Mouse (Mus musculus): ENCODE results near the gene Ppil1. TPM values are rescaled to one million over a fixed set of nuclear protein-coding genes. Genes with fewer than 3 reads are reported as not detected.

Gene Ppil1
- 53.7 and 59.1 TPM in 2 replicates for polyA plus RNA-seq (2015; fragmentation: Nextera tagmentation; extraction: Ambion mirVana)

DNA sequence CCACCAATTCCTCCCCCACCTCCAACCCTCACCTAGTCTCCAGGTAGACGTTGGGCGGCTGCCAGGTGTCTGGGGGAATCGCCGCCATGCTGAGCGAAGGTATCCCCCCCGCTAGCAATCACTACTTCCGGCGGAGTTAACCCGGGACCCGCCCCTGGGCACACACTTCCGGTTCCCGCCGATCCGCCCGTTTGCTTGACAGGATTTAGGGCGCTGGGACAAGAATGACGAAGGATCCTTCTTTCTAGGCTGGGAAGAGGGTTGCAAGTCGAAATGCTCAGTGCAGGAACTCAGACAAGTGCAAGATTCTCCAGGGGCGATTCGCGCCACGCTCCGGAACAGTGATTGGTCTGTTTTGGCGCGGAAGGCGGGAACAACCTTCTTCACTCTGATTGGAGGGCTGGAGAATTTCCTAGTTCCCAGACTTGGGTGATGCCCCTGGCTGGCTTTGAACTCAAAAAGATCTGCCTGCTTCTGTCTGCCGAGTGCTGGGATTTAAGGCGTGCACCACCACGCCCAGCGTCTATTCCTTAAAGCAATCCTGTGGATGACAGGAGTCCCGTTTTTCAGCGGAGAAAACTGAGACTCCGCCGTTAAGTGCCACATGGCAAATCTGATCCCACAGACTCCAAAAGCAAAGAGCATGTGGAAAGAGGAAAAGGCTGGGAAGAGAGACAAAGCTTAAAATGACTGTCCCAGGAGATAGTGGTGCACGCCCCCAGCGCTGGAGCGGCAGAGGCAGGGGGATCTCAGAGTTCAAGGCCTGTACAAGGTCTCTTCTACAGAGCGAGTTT, at the start of gene Ppil1:
Ppil1 (minus strand) TSS at position 347 of the 794 bp plus-strand sequence.
- peak within 1 kb of the TSS; percentile 89 for H3K4me3 ChIP-seq (ENCODE audit: low read depth, low read length)
- no peak for TF ChIP-seq CTCF (IDR thresholded peaks at IDR 0.05; ENCODE audit: low read depth)
- peak within 1 kb of the TSS; percentile 70 for H3K9ac ChIP-seq (ENCODE audit: low read depth, low read length)
- no peaks in the 10 kb centered on the region for H3K9me3 ChIP-seq (ENCODE audit: control insufficient read depth)
- WGBS, result 6% methylated on average over 38 of the region's 38 CpGs
- H3K4me1 ChIP-seq (replicated peaks; ENCODE audit: control insufficient read depth, insufficient read depth, low read length), result peaks cover 3% of the 10 kb centered on the region; the same call in 1 of the 2 replicates
- H3K36me3 ChIP-seq (ENCODE audit: control insufficient read depth, insufficient read depth), result peaks cover 9% of the 10 kb centered on the region; the same call in 1 of the 2 replicates
- H3K4me2 ChIP-seq (replicated peaks; ENCODE audit: low read depth), result peak within 1 kb of the TSS; percentile 87
- no peaks in the 10 kb centered on the region for H3K27me3 ChIP-seq (replicated peaks; ENCODE audit: control insufficient read depth, insufficient read depth, low read length)
- H3K27ac ChIP-seq (ENCODE audit: low read depth, low read length), result peak within 1 kb of the TSS; percentile 91
- ATAC-seq, result peak; percentile 58

- Histone ChIP-seq H3K9me3 (ENCODE audit: control insufficient read depth) (no peaks in the 10 kb centered on the region), H3K4me3 (ENCODE audit: low read depth, low read length) (no peak overlapping the region), H3K36me3 (ENCODE audit: control insufficient read depth, insufficient read depth) (no peaks in the 10 kb centered on the region), H3K27me3 (replicated peaks; ENCODE audit: control insufficient read depth, insufficient read depth, low read length) (no peaks in the 10 kb centered on the region), H3K4me1 (replicated peaks; ENCODE audit: control insufficient read depth, insufficient read depth, low read length) (no peaks in the 10 kb centered on the region), H3K27ac (ENCODE audit: low read depth, low read length) (no peak overlapping the region), H3K4me2 (replicated peaks; ENCODE audit: low read depth) (no peak overlapping the region), H3K9ac (ENCODE audit: low read depth, low read length) (no peak overlapping the region)
- ATAC-seq, result no peak
- TF ChIP-seq CTCF (IDR thresholded peaks at IDR 0.05; ENCODE audit: low read depth), result peak; percentile 43
Measured at GRCm38 (mm10) chr17:29313300-29313699, 49.3 kb upstream of the Ppil1 start.

DNA sequence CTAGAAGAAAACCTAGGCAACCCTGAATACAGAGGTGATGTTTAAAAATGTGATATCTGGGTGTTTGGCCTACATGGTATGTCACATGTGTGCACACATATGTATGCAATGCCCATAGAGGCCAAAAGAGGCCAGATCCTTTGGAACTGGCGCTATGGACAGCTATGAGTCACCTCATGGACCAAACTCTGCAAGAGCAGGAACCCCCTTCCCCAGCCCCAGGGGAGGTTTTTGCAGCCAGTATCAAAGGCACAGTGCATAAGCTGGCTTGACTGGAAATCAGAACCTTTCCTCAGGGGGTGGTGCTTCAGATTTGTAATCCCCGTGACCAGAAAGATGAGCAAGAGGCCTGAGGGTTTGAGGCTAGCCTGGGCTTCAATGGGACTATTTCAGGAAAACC, 48.1 kb upstream of the Ppil1 start:
- Histone ChIP-seq H3K4me1 (replicated peaks; ENCODE audit: control insufficient read depth, insufficient read depth, low read length) (no peaks in the 10 kb centered on the region), H3K4me3 (ENCODE audit: low read depth, low read length) (no peak overlapping the region), H3K36me3 (ENCODE audit: control insufficient read depth, insufficient read depth) (no peaks in the 10 kb centered on the region), H3K9me3 (ENCODE audit: control insufficient read depth) (no peaks in the 10 kb centered on the region), H3K27me3 (replicated peaks; ENCODE audit: control insufficient read depth, insufficient read depth, low read length) (no peaks in the 10 kb centered on the region), H3K9ac (ENCODE audit: low read depth, low read length) (no peak overlapping the region), H3K27ac (ENCODE audit: low read depth, low read length) (no peak overlapping the region), H3K4me2 (replicated peaks; ENCODE audit: low read depth) (no peak overlapping the region)
- WGBS, result 89% methylated on average over 2 of the region's 2 CpGs
- ATAC-seq, result no peak
- no peak for TF ChIP-seq CTCF (IDR thresholded peaks at IDR 0.05; ENCODE audit: low read depth)

- no peak overlapping the region for H3K4me3 ChIP-seq (ENCODE audit: low read depth, low read length)
- H3K4me1 ChIP-seq (replicated peaks; ENCODE audit: control insufficient read depth, insufficient read depth, low read length), result no peaks in the 10 kb centered on the region
- ATAC-seq, result no peak
- no peaks in the 10 kb centered on the region for H3K36me3 ChIP-seq (ENCODE audit: control insufficient read depth, insufficient read depth)
- TF ChIP-seq CTCF (IDR thresholded peaks at IDR 0.05; ENCODE audit: low read depth), result no peak
- H3K9ac ChIP-seq (ENCODE audit: low read depth, low read length), result no peak overlapping the region
- H3K9me3 ChIP-seq (ENCODE audit: control insufficient read depth), result no peaks in the 10 kb centered on the region
- no peak overlapping the region for H3K27ac ChIP-seq (ENCODE audit: low read depth, low read length)
- no peaks in the 10 kb centered on the region for H3K27me3 ChIP-seq (replicated peaks; ENCODE audit: control insufficient read depth, insufficient read depth, low read length)
- no peak overlapping the region for H3K4me2 ChIP-seq (replicated peaks; ENCODE audit: low read depth)
- WGBS, result 88% methylated on average over 8 of the region's 8 CpGs
Measured at GRCm38 (mm10) chr17:29311602-29312001, 47.6 kb upstream of the Ppil1 start.

DNA sequence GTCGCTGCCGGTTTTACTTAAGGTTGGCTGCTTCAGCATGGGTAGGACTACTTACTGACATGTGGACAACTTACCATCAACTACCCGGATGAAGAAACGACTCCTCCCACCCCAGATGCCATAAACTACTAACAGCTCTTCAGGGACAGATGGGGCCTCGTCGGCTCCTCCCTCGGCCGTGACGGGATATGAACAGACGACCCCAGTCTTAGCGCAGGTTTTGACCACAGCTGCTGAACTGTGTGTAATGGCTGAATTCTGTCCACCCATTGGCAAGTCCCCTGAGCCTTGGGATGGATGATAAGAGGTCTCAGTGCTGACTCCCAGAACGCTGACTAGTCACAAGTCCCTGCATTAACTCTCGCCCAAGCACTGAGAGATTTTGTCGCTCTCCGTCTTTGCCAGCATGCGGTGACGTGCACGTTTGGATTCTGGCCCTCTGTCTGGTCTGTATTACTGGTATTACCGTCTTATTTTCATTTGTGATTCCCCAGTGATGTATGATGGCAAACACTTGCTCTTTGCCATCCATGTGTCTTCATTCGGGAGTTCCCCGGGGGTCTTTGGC, 46.2 kb upstream of the Ppil1 start:
- Histone ChIP-seq H3K4me3 (ENCODE audit: low read depth, low read length) (no peak overlapping the region), H3K4me2 (replicated peaks; ENCODE audit: low read depth) (no peak overlapping the region), H3K36me3 (ENCODE audit: control insufficient read depth, insufficient read depth) (no peaks in the 10 kb centered on the region), H3K27me3 (replicated peaks; ENCODE audit: control insufficient read depth, insufficient read depth, low read length) (no peaks in the 10 kb centered on the region), H3K27ac (ENCODE audit: low read depth, low read length) (no peak overlapping the region), H3K9ac (ENCODE audit: low read depth, low read length) (no peak overlapping the region), H3K4me1 (replicated peaks; ENCODE audit: control insufficient read depth, insufficient read depth, low read length) (no peaks in the 10 kb centered on the region), H3K9me3 (ENCODE audit: control insufficient read depth) (no peaks in the 10 kb centered on the region)
- WGBS, result 75% methylated on average over 21 of the region's 21 CpGs
- TF ChIP-seq CTCF (IDR thresholded peaks at IDR 0.05; ENCODE audit: low read depth), result no peak
- ATAC-seq, result no peak

DNA sequence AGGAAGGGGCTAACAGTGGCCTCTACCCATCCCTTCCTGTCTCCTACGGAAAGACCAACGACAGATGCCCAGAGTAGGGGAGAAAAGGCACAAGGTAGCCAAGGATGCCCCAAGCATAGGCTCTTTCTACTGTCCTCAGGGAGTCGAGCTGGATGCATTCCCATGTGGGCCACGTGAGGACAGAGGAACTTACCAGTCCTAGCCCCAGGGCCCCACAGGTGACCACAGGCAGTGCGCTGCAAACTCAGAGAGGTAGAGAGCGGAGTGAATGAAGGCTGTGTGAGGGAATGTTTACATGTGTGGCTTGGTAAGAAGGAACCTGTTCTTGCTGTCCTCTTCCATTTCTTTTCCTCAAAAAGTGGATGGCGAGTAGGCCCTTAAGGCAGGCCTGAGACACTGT, 41.9 kb upstream of the Ppil1 start:
- 66% methylated on average over 7 of the region's 7 CpGs for WGBS
- Histone ChIP-seq H3K9ac (ENCODE audit: low read depth, low read length) (no peak overlapping the region), H3K4me2 (replicated peaks; ENCODE audit: low read depth) (no peak overlapping the region), H3K27me3 (replicated peaks; ENCODE audit: control insufficient read depth, insufficient read depth, low read length) (no peaks in the 10 kb centered on the region), H3K4me1 (replicated peaks; ENCODE audit: control insufficient read depth, insufficient read depth, low read length) (no peaks in the 10 kb centered on the region), H3K27ac (ENCODE audit: low read depth, low read length) (no peak overlapping the region), H3K36me3 (ENCODE audit: control insufficient read depth, insufficient read depth) (peaks cover 13% of the 10 kb centered on the region), H3K9me3 (ENCODE audit: control insufficient read depth) (no peaks in the 10 kb centered on the region), H3K4me3 (ENCODE audit: low read depth, low read length) (no peak overlapping the region)
- TF ChIP-seq CTCF (IDR thresholded peaks at IDR 0.05; ENCODE audit: low read depth), result no peak
- no peak for ATAC-seq
